In genomic region chr1:39813067-39813466, GRCm38 (mm10) we compare ENCODE assay signal across 30 mouse cellular contexts. TPM values are rescaled to one million over a fixed set of nuclear protein-coding genes. Genes with fewer than 3 reads are reported as not detected.
A peak's percentile ranks its signal among the peaks of the same experiment; 100 is the strongest.
DNase-seq lines count a peak whose midpoint lies in the region; ATAC-seq and TF ChIP-seq lines count a peak whose summit lies in the region.
"Had no signal": no experiment of that assay in that cellular context is flagged by ENCODE, and none has a peak within 500 bp of the region (broad histone marks: within the 10 kb centered on the region; RNA-seq: fewer than 3 reads in every experiment).

No protein-coding gene starts in this region.

- no peaks in the 10 kb centered on the region for H3K9me3 ChIP-seq in intestine, embryonic 14.5 days (ENCODE audit: control insufficient read depth, low read length)
- H3K9me3 ChIP-seq in intestine, postnatal 0 days (ENCODE audit: control insufficient read depth): no peaks in the 10 kb centered on the region
- no peaks in the 10 kb centered on the region for H3K9me3 ChIP-seq in liver, embryonic 14.5 days (ENCODE audit: control insufficient read depth, low read length)
- H3K9me3 ChIP-seq in stomach, postnatal 0 days (ENCODE audit: control insufficient read depth, low read length): no peaks in the 10 kb centered on the region
- H3K9me3 ChIP-seq: embryonic facial prominence, embryonic 13.5 days; forebrain, embryonic 10.5 days; hindbrain, embryonic 12.5 days; kidney, embryonic 15.5 days; limb, embryonic 13.5 days; neural tube, embryonic 12.5 days had no signal

- H3K4me1 ChIP-seq in intestine, embryonic 14.5 days (replicated peaks; ENCODE audit: control insufficient read depth, insufficient read depth, low read length): no peaks in the 10 kb centered on the region
- H3K4me1 ChIP-seq in intestine, postnatal 0 days (replicated peaks; ENCODE audit: control insufficient read depth, insufficient read depth, low read length): peaks cover 3% of the 10 kb centered on the region; the same call in 1 of the 2 replicates
- H3K4me1 ChIP-seq in liver, embryonic 14.5 days (replicated peaks; ENCODE audit: control insufficient read depth in 2 of 2, insufficient read depth in 2 of 2, low read length in 1 of 2): peaks cover 0 to 3% of the 10 kb centered on the region in 2 experiments; a peak in 1 of 4 replicates
- H3K4me1 ChIP-seq in stomach, postnatal 0 days (replicated peaks; ENCODE audit: control insufficient read depth, insufficient read depth): no peaks in the 10 kb centered on the region
- H3K4me1 ChIP-seq: embryonic facial prominence, embryonic 13.5 days; forebrain, embryonic 10.5 days; hindbrain, embryonic 12.5 days; kidney, embryonic 15.5 days; neural tube, embryonic 12.5 days had no signal

- WGBS in intestine, embryonic 14.5 days: 66% methylated on average over 4 of the region's 4 CpGs
- 33% methylated on average over 4 of the region's 4 CpGs for WGBS in intestine, postnatal 0 days
- 55% methylated on average over 4 of the region's 4 CpGs for WGBS in liver, embryonic 14.5 days (ENCODE audit: insufficient replicate concordance)
- WGBS in stomach, postnatal 0 days: 40% methylated on average over 4 of the region's 4 CpGs

- no peak for TF ChIP-seq CTCF in intestine, postnatal 0 days (IDR thresholded peaks at IDR 0.05; ENCODE audit: low read depth)
- no peak for TF ChIP-seq CTCF in liver, embryonic 14.5 days (IDR thresholded peaks at IDR 0.05; ENCODE audit: low read depth)
- no peak for TF ChIP-seq CTCF in stomach, postnatal 0 days (IDR thresholded peaks at IDR 0.05; ENCODE audit: low read depth)

- TF ChIP-seq EP300 in liver, embryonic 14.5 days (IDR thresholded peaks at IDR 0.05; ENCODE audit: low read depth): no peak
- TF ChIP-seq EP300 in stomach, postnatal 0 days (optimal IDR thresholded peaks at IDR 0.05): no peak

- no peak overlapping the region for H3K4me3 ChIP-seq in intestine, embryonic 14.5 days (ENCODE audit: low read depth, low read length)
- no peak overlapping the region for H3K4me3 ChIP-seq in intestine, postnatal 0 days (ENCODE audit: low read depth, low read length)
- H3K4me3 ChIP-seq in liver, embryonic 14.5 days (ENCODE audit: insufficient read depth in 1 of 2, low read depth in 2 of 2, low read length in 2 of 2): no peak overlapping the region
- H3K4me3 ChIP-seq in stomach, postnatal 0 days (ENCODE audit: low read depth, low read length): no peak overlapping the region
- H3K4me3 ChIP-seq: embryonic facial prominence, embryonic 13.5 days; forebrain, embryonic 10.5 days; gastrocnemius, adult 2 months; hindbrain, embryonic 12.5 days; kidney, embryonic 15.5 days; layer of hippocampus, adult 2 months; limb, embryonic 13.5 days; neural tube, embryonic 12.5 days had no signal

- H3K9ac ChIP-seq in intestine, embryonic 14.5 days (ENCODE audit: low read length): no peak overlapping the region
- H3K9ac ChIP-seq in intestine, postnatal 0 days (ENCODE audit: low read depth, low read length): no peak overlapping the region
- H3K9ac ChIP-seq in liver, embryonic 14.5 days (replicated peaks): no peak overlapping the region
- no peak overlapping the region for H3K9ac ChIP-seq in stomach, postnatal 0 days (ENCODE audit: low read length)
- H3K9ac ChIP-seq: embryonic facial prominence, embryonic 13.5 days; hindbrain, embryonic 12.5 days; kidney, embryonic 15.5 days; limb, embryonic 13.5 days; lung, embryonic 14.5 days; neural tube, embryonic 12.5 days had no signal

- no peak overlapping the region for H3K27ac ChIP-seq in intestine, embryonic 14.5 days (ENCODE audit: low read depth)
- no peak overlapping the region for H3K27ac ChIP-seq in intestine, postnatal 0 days (ENCODE audit: low read depth, low read length)
- no peak overlapping the region for H3K27ac ChIP-seq in liver, embryonic 14.5 days
- no peak overlapping the region for H3K27ac ChIP-seq in stomach, postnatal 0 days (replicated peaks)
- H3K27ac ChIP-seq: embryonic facial prominence, embryonic 13.5 days; forebrain, embryonic 10.5 days; gastrocnemius, adult 2 months; hindbrain, embryonic 12.5 days; hindbrain, postnatal 0 days; kidney, embryonic 15.5 days; layer of hippocampus, adult 2 months; limb, embryonic 13.5 days; neural tube, embryonic 12.5 days had no signal

- H3K36me3 ChIP-seq in intestine, embryonic 14.5 days (ENCODE audit: control insufficient read depth, insufficient read depth, low read length): no peaks in the 10 kb centered on the region
- H3K36me3 ChIP-seq in intestine, postnatal 0 days (ENCODE audit: control insufficient read depth, insufficient read depth): no peaks in the 10 kb centered on the region
- H3K36me3 ChIP-seq in liver, embryonic 14.5 days (replicated peaks; ENCODE audit: control insufficient read depth, insufficient read depth, low read depth): no peaks in the 10 kb centered on the region
- no peaks in the 10 kb centered on the region for H3K36me3 ChIP-seq in stomach, postnatal 0 days (ENCODE audit: control insufficient read depth, insufficient read depth, low read length)
- H3K36me3 ChIP-seq: embryonic facial prominence, embryonic 13.5 days; forebrain, embryonic 10.5 days; hindbrain, embryonic 12.5 days; kidney, embryonic 15.5 days; limb, embryonic 13.5 days; neural tube, embryonic 12.5 days had no signal

- no peaks in the 10 kb centered on the region for H3K27me3 ChIP-seq in intestine, embryonic 14.5 days (replicated peaks; ENCODE audit: control insufficient read depth, insufficient read depth, low read length)
- H3K27me3 ChIP-seq in intestine, postnatal 0 days (replicated peaks; ENCODE audit: control insufficient read depth, insufficient read depth, low read length): no peaks in the 10 kb centered on the region
- no peaks in the 10 kb centered on the region for H3K27me3 ChIP-seq in liver, embryonic 14.5 days (ENCODE audit: control insufficient read depth, insufficient read depth, low read length)
- H3K27me3 ChIP-seq in stomach, postnatal 0 days (ENCODE audit: control insufficient read depth, insufficient read depth, low read length): no peaks in the 10 kb centered on the region
- H3K27me3 ChIP-seq: embryonic facial prominence, embryonic 13.5 days; hindbrain, embryonic 12.5 days; kidney, embryonic 15.5 days; limb, embryonic 13.5 days; neural tube, embryonic 12.5 days; Patski had no signal

- peak; percentile 50; the same call in 1 of the 2 replicates for ATAC-seq in intestine, embryonic 14.5 days (replicated peaks; ENCODE audit: low FRiP score, low TSS enrichment, low read depth)
- ATAC-seq in intestine, postnatal 0 days: no peak
- peak; percentile 23; the same call in 1 of the 2 replicates for ATAC-seq in liver, embryonic 14.5 days (ENCODE audit: insufficient read depth)
- ATAC-seq in stomach, postnatal 0 days (ENCODE audit: low FRiP score, low TSS enrichment): peak; percentile 66; the same call in 1 of the 2 replicates
- ATAC-seq: forebrain, embryonic 16.5 days; hindbrain, postnatal 0 days; midbrain, embryonic 16.5 days; Patski had no signal

- no peak overlapping the region for H3K4me2 ChIP-seq in intestine, embryonic 14.5 days (ENCODE audit: low read length)
- H3K4me2 ChIP-seq in intestine, postnatal 0 days (replicated peaks; ENCODE audit: low read depth): no peak overlapping the region
- no peak overlapping the region for H3K4me2 ChIP-seq in liver, embryonic 14.5 days (ENCODE audit: low read depth)
- H3K4me2 ChIP-seq in stomach, postnatal 0 days (replicated peaks; ENCODE audit: low read depth): no peak overlapping the region
- H3K4me2 ChIP-seq: embryonic facial prominence, embryonic 13.5 days; heart, embryonic 11.5 days; hindbrain, embryonic 12.5 days; kidney, embryonic 15.5 days; limb, embryonic 13.5 days; lung, embryonic 14.5 days; neural tube, embryonic 12.5 days had no signal

- DNase-seq in intestine, embryonic 14.5 days (ENCODE audit: low spot score): no peak
- peak; percentile 22 for DNase-seq in liver
- DNase-seq in liver, embryonic 14.5 days (ENCODE audit: low read depth in 3 of 3, low spot score in 3 of 3): peak; percentile 0 to 7 (median 2)
- peak; percentile 25 for DNase-seq in stomach, postnatal 0 days (ENCODE audit: low spot score)
- no peak for DNase-seq in urinary bladder, postnatal 25 days (ENCODE audit: low spot score)
- DNase-seq in spleen, postnatal 36 days (ENCODE audit: low spot score in 2 of 2): no peak
- DNase-seq: adrenal gland, postnatal 14 days; cerebellum, adult 11 months; cerebellum, adult 9-11 months; gastrocnemius, adult 2 months; heart, postnatal 36 days; kidney, adult 18-20 months; kidney, postnatal 36 days; lung, embryonic 14.5 days; lung, postnatal 14 days; thymus, postnatal 14 days had no signal

RNA-seq across cellular contexts. Expression of gene Gm3646, which starts 7.9 kb away (rescaled TPM):
- not detected in 2 replicates for polyA plus RNA-seq in intestine, embryonic 14.5 days (2014; fragmentation: Nextera tagmentation; extraction: Ambion mirVana)
- polyA plus RNA-seq in intestine, postnatal 0 days (2015; fragmentation: Nextera tagmentation; extraction: Ambion mirVana): 0.54 TPM in 1 of 2 replicates, not detected in the other
- not detected in 2 replicates for polyA plus RNA-seq in liver, embryonic 14.5 days (2012; rRNA removed)
- polyA plus RNA-seq in liver, embryonic 14.5 days (2014; fragmentation: Nextera tagmentation; extraction: Ambion mirVana): not detected in 2 replicates
- polyA plus RNA-seq in stomach, postnatal 0 days (2015; fragmentation: Nextera tagmentation; extraction: Ambion mirVana): 1.3 and 1.4 TPM in 2 replicates
- polyA plus RNA-seq: embryonic facial prominence, embryonic 13.5 days; forebrain, embryonic 10.5 days; forebrain, embryonic 16.5 days; hindbrain, embryonic 12.5 days; hindbrain, postnatal 0 days; kidney, embryonic 15.5 days; limb, embryonic 13.5 days; lung, embryonic 14.5 days; midbrain, embryonic 16.5 days; neural tube, embryonic 12.5 days; Patski; stomach, embryonic 14.5 days had no signal

Comparison
In these comparisons a context has a peak if more than half of its experiments do, and no peak if none do; other contexts are left out.
1. DNase-seq: peak in liver (single experiment), liver, embryonic 14.5 days (3 of 3) and stomach, postnatal 0 days (single experiment); none in intestine, embryonic 14.5 days (single experiment), urinary bladder, postnatal 25 days (single experiment) and spleen, postnatal 36 days (0 of 2).